In genomic region chr9:43331476-43332471, GRCm38 (mm10) we compare ENCODE assay signal across 10 mouse cellular contexts. TPM values are rescaled to one million over a fixed set of nuclear protein-coding genes. Genes with fewer than 3 reads are reported as not detected.
DNase-seq lines count a peak whose midpoint lies in the region; ATAC-seq lines count a peak whose summit lies in the region.
"Had no signal": no experiment of that assay in that cellular context is flagged by ENCODE, and none has a peak within 500 bp of the region (broad histone marks: within the 10 kb centered on the region; RNA-seq: fewer than 3 reads in every experiment).

No protein-coding gene starts in this region.

- 0 out of 2 replicates have a peak overlapping the region, but pooled peaks have one; percentile 5 for H3K27ac ChIP-seq in forebrain, embryonic 10.5 days
- no peak overlapping the region for H3K27ac ChIP-seq in forebrain, embryonic 11.5 days (ENCODE audit: low read depth, low read length)
- H3K27ac ChIP-seq in intestine, embryonic 16.5 days (ENCODE audit: low read length): no peak overlapping the region
- H3K27ac ChIP-seq: kidney, postnatal 0 days; neural tube, embryonic 12.5 days had no signal

- no peak for DNase-seq in forebrain, embryonic 10.5 days (ENCODE audit: extremely low spot score, low spot score)
- DNase-seq in forebrain, embryonic 11.5 days (ENCODE audit: low spot score): no peak
- peak; percentile 37 to 71 for DNase-seq in urinary bladder, postnatal 36 days (ENCODE audit: low spot score in 2 of 2)
- DNase-seq in urinary bladder, adult 2 months (ENCODE audit: low spot score): no peak
- peak; percentile 82 to 87 for DNase-seq in heart, adult 9 months (ENCODE audit: low spot score in 2 of 2)
- peak; percentile 8 to 51 for DNase-seq in left cerebral cortex, adult 9 months (ENCODE audit: low spot score in 2 of 2)
- DNase-seq in thymus, postnatal 10 days (ENCODE audit: low spot score in 2 of 2): no peak

- H3K4me1 ChIP-seq in forebrain, embryonic 10.5 days: peaks cover 17% of the 10 kb centered on the region; the same call in 1 of the 2 replicates
- H3K4me1 ChIP-seq in forebrain, embryonic 11.5 days (replicated peaks; ENCODE audit: control insufficient read depth, insufficient read depth, low read length): no peaks in the 10 kb centered on the region
- H3K4me1 ChIP-seq in intestine, embryonic 16.5 days (ENCODE audit: control insufficient read depth, insufficient read depth, low read length): no peaks in the 10 kb centered on the region

- H3K4me3 ChIP-seq in forebrain, embryonic 10.5 days: no peak overlapping the region
- no peak overlapping the region for H3K4me3 ChIP-seq in forebrain, embryonic 11.5 days (ENCODE audit: low read depth, low read length)
- no peak overlapping the region for H3K4me3 ChIP-seq in intestine, embryonic 16.5 days (ENCODE audit: low read length)
- H3K4me3 ChIP-seq: neural tube, embryonic 12.5 days had no signal

- H3K9ac ChIP-seq in forebrain, embryonic 11.5 days (ENCODE audit: low read length): no peak overlapping the region
- no peak overlapping the region for H3K9ac ChIP-seq in intestine, embryonic 16.5 days (ENCODE audit: low read depth, low read length)
- H3K9ac ChIP-seq: neural tube, embryonic 12.5 days had no signal

- 86% methylated on average over 8 of the region's 8 CpGs for WGBS in forebrain, embryonic 10.5 days
- 82% methylated on average over 8 of the region's 8 CpGs for WGBS in forebrain, embryonic 11.5 days
- WGBS in intestine, embryonic 16.5 days: 68% methylated on average over 8 of the region's 8 CpGs

- peaks cover 25% of the 10 kb centered on the region for H3K27me3 ChIP-seq in forebrain, embryonic 10.5 days (ENCODE audit: poor library complexity, severe bottlenecking)
- no peaks in the 10 kb centered on the region for H3K27me3 ChIP-seq in forebrain, embryonic 11.5 days (ENCODE audit: control insufficient read depth, insufficient read depth, low read length)
- no peaks in the 10 kb centered on the region for H3K27me3 ChIP-seq in intestine, embryonic 16.5 days (replicated peaks; ENCODE audit: control insufficient read depth, insufficient read depth, low read length)
- H3K27me3 ChIP-seq: neural tube, embryonic 12.5 days had no signal

- H3K36me3 ChIP-seq in forebrain, embryonic 10.5 days (replicated peaks): no peaks in the 10 kb centered on the region
- no peaks in the 10 kb centered on the region for H3K36me3 ChIP-seq in forebrain, embryonic 11.5 days (ENCODE audit: control insufficient read depth, insufficient read depth, low read length)
- no peaks in the 10 kb centered on the region for H3K36me3 ChIP-seq in intestine, embryonic 16.5 days (ENCODE audit: control insufficient read depth, insufficient read depth, low read length)
- H3K36me3 ChIP-seq: neural tube, embryonic 12.5 days had no signal

- no peaks in the 10 kb centered on the region for H3K9me3 ChIP-seq in forebrain, embryonic 10.5 days
- no peaks in the 10 kb centered on the region for H3K9me3 ChIP-seq in forebrain, embryonic 11.5 days (ENCODE audit: control insufficient read depth, low read length)
- H3K9me3 ChIP-seq in intestine, embryonic 16.5 days (ENCODE audit: control insufficient read depth, low read length): no peaks in the 10 kb centered on the region
- H3K9me3 ChIP-seq: neural tube, embryonic 12.5 days had no signal

- H3K4me2 ChIP-seq in forebrain, embryonic 11.5 days (ENCODE audit: low read depth, low read length, severe bottlenecking): no peak overlapping the region
- H3K4me2 ChIP-seq in intestine, embryonic 16.5 days (ENCODE audit: low read depth, low read length): no peak overlapping the region
- H3K4me2 ChIP-seq: neural tube, embryonic 12.5 days had no signal

- ATAC-seq in forebrain, embryonic 11.5 days (replicated peaks; ENCODE audit: low FRiP score): no peak
- ATAC-seq in intestine, embryonic 16.5 days: no peak

RNA-seq across cellular contexts. Expression of gene Trim29, which starts 21.1 kb away (rescaled TPM):
- 1.2 and 1.4 TPM in 2 replicates for polyA plus RNA-seq in forebrain, embryonic 10.5 days (2016; fragmentation: Nextera tagmentation; extraction: Ambion mirVana)
- 1.3 and 1.6 TPM in 2 replicates for polyA plus RNA-seq in forebrain, embryonic 11.5 days (2014; fragmentation: Nextera tagmentation; extraction: Ambion mirVana)
- polyA plus RNA-seq in urinary bladder, adult 2 months (2012; rRNA removed): 59.6 and 62.9 TPM in 2 replicates
- polyA plus RNA-seq in intestine, embryonic 16.5 days (2015; fragmentation: Nextera tagmentation; extraction: Ambion mirVana): 0.87 and 1.0 TPM in 2 replicates

Comparison
In these comparisons a context has a peak if more than half of its experiments do, and no peak if none do; other contexts are left out.
1. DNase-seq: peak in urinary bladder, postnatal 36 days (2 of 2), heart, adult 9 months (2 of 2) and left cerebral cortex, adult 9 months (2 of 2); none in forebrain, embryonic 10.5 days (single experiment), forebrain, embryonic 11.5 days (single experiment), urinary bladder, adult 2 months (single experiment) and thymus, postnatal 10 days (0 of 2).
2. RNA of gene Trim29, which starts 21.1 kb away (polyA plus RNA-seq): 59.6 to 62.9 TPM in urinary bladder, adult 2 months; 1.3 to 1.6 TPM in forebrain, embryonic 11.5 days, 1.2 to 1.4 TPM in forebrain, embryonic 10.5 days and 0.87 to 1.0 TPM in intestine, embryonic 16.5 days; every median in the first group is over 10 times any median in the second.